Mouse (Mus musculus) stomach, embryonic 14.5 days (tissue): ENCODE measurements at regions not wholly inside any gene's neighbourhood (a gene's known extent, or its start where the extent isn't known, plus 50 kb on each side); places are given as distances from the start of the nearest gene placed in this dataset.

Experiments used
- ATAC-seq: fragments of 200-750 bp; cut with Nextera tagmentation; 2 replicates; pipeline ENCODE4 v1.8.0; 2017; ENCODE audit warnings: low read depth, moderate TSS enrichment; ENCODE audit not compliant: insufficient number of reproducible peaks, insufficient read depth, low FRiP score
- H3K27ac ChIP-seq: fragments of 300-500 bp; sonication (generic); 2 replicates; pipeline ENCODE4 v1.5.1; 2014; ENCODE audit warnings: mild to moderate bottlenecking, low read length, moderate library complexity, mixed read lengths
- H3K27me3 ChIP-seq: fragments of 300-500 bp; sonication (generic); 2 replicates; pipeline ENCODE4 v1.6.1; 2014; ENCODE audit warnings: low read length, control low read depth, mixed read lengths; ENCODE audit not compliant: control insufficient read depth, insufficient read depth
- H3K36me3 ChIP-seq: fragments of 300-500 bp; sonication (generic); 2 replicates; pipeline ENCODE4 v1.6.1; 2014; ENCODE audit warnings: mild to moderate bottlenecking, control low read depth, low read length, moderate library complexity, mixed read lengths; ENCODE audit not compliant: control insufficient read depth, insufficient read depth
- H3K4me1 ChIP-seq: fragments of 300-500 bp; sonication (generic); 2 replicates; pipeline ENCODE4 v1.6.1; 2014; ENCODE audit warnings: low read length, control low read depth, mixed read lengths; ENCODE audit not compliant: control insufficient read depth, insufficient read depth
- H3K4me2 ChIP-seq: fragments of 300-500 bp; sonication (generic); replicated peaks from 2 replicates; pipeline ENCODE4 v1.6.1; 2014; ENCODE audit warnings: low read depth, low read length, control low read depth
- H3K4me3 ChIP-seq: fragments of 300-500 bp; sonication (generic); 2 replicates; pipeline ENCODE4 v1.5.1; 2014; ENCODE audit warnings: low read depth, low read length, control low read depth
- H3K9ac ChIP-seq: fragments of 300-500 bp; sonication (generic); replicated peaks from 2 replicates; pipeline ENCODE4 v1.6.1; 2014; ENCODE audit warnings: low read depth, mild to moderate bottlenecking, control low read depth, low read length, moderate library complexity, mixed read lengths
- H3K9me3 ChIP-seq: fragments of 300-500 bp; sonication (generic); 2 replicates; pipeline ENCODE4 v1.6.1; 2016; ENCODE audit warnings: low read depth, low read length, control low read depth; ENCODE audit not compliant: control insufficient read depth
- WGBS: fragments of 180-500 bp; shearing (Covaris S2); extraction: QIAGEN DNeasy Blood & Tissue Kit; methylation state at CpG from one replicate; pipeline ENCODE4 v1.1.7; 2014; 5-methylcytosine and 5-hydroxymethylcytosine counted together

DNA sequence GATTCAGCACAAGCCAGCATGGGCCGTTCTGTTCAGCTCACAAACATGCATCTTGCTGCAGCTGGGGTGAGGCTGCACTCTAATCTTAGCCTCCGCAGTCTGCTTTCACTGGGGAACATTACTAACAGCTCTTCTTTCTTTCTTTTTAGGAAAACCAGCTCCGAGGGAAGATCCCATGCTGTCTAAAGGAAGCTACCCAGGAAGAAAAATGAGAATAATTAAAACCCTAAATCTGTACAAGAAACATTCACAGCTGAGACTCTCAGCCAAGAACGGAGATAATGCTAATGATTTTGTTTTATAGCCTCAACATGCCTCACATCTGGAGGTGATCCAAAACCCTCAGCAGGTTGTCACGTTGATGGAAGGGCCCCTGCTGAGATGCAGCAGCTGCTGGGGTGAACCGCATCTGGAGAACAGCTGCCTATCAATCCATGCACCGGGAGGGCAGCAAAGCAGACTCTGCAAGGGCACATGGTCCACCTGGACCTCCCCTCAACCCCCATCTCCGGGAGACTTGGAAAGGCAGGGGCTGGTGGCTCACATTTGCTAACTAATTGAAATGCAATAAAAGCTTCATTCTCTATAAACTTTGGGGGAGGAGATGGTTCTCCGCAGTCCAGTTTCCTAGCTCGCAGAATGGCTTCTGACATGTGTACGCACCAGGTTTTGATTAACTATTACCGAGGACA is 359.3 kb downstream of the Synb start:
- no peaks in the 10 kb centered on the region for H3K27me3 ChIP-seq
- no peak overlapping the region for H3K9ac ChIP-seq
- no peaks in the 10 kb centered on the region for H3K36me3 ChIP-seq
- no peak overlapping the region for H3K27ac ChIP-seq
- peak; percentile 76; the same call in 1 of the 2 replicates for ATAC-seq
- no peaks in the 10 kb centered on the region; the same call in 1 of the 2 replicates for H3K9me3 ChIP-seq
- 0 out of 2 replicates have a peak, but pooled peaks cover 11% of the 10 kb centered on the region for H3K4me1 ChIP-seq
- WGBS, result 14% methylated on average over 12 of the region's 12 CpGs
- no peak overlapping the region for H3K4me3 ChIP-seq
- peak overlapping the region; percentile 18; the same call in 1 of the 2 replicates for H3K4me2 ChIP-seq

DNA sequence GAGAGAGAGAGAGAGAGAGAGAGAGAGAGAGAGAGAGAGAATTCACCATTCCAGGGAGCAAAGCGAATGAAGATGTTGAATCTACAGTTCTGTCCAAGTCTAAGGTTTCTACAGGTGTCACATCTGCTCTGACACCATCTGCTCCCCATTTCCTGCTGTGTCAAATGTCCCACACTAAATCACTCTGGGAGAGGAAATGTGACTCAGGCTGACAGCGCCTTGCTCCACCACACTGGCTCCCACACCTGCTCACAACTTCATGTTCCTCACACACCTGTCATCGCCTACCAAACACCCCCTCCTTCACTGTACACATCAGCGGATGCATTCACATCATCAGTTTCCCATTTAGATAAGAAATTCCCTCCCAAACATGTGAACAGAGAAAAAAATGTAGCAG is 366.3 kb downstream of the Synb start:
- no peak overlapping the region for H3K9ac ChIP-seq
- H3K4me2 ChIP-seq, result no peak overlapping the region
- no peaks in the 10 kb centered on the region for H3K36me3 ChIP-seq
- no peak overlapping the region for H3K4me3 ChIP-seq
- no peak for ATAC-seq
- 60% methylated on average over 4 of the region's 4 CpGs for WGBS
- H3K27me3 ChIP-seq, result no peaks in the 10 kb centered on the region
- no peaks in the 10 kb centered on the region for H3K4me1 ChIP-seq
- no peaks in the 10 kb centered on the region for H3K9me3 ChIP-seq
- H3K27ac ChIP-seq, result no peak overlapping the region

DNA sequence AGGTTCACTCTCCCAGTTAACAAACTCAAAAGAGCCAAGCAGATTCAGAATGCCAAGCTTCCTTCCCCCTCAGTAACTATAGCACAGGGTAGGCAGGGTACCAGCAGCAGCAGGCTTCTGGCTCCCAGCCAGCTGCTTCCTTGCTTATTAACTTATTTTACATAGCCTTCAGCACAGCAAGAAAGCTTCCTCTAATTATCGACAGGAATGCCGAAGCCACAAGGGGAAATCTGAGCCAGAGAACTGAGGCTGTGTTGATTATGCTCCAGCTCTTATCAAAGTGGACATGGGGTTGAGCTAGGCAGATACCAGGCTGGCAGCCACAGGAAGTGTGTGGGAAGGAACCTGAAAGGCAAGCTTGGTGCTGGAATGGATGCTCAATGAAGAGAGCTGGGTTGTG is 371.0 kb downstream of the Synb start:
- Histone ChIP-seq H3K9ac (no peak overlapping the region), H3K4me1 (no peaks in the 10 kb centered on the region), H3K4me3 (no peak overlapping the region), H3K27me3 (no peaks in the 10 kb centered on the region), H3K27ac (no peak overlapping the region), H3K36me3 (no peaks in the 10 kb centered on the region), H3K4me2 (no peak overlapping the region), H3K9me3 (no peaks in the 10 kb centered on the region)
- peak; percentile 56; the same call in 1 of the 2 replicates for ATAC-seq
- WGBS, result 15% methylated on average over 2 of the region's 2 CpGs

DNA sequence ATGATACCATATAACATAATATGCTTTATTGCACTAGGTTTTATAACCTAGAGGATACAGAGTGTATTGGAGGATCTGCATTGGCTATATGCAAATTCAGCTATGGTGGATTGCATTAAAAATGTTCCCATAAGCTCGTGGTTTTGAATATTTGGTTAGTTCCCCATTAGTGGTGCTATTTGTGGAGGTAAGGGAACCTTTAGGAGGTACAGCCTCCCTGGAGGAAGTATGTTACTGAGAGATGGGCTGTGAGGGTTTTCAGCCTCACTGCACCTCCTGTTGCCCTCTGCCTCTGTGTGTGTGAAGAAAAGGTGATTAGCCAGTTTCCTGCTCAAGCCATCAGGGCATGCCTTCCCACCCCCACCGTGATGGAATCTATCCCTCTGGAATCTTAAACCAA is 372.1 kb downstream of the Synb start:
- Histone ChIP-seq H3K27me3 (no peaks in the 10 kb centered on the region), H3K9me3 (no peaks in the 10 kb centered on the region), H3K27ac (no peak overlapping the region), H3K4me2 (no peak overlapping the region), H3K36me3 (no peaks in the 10 kb centered on the region), H3K9ac (no peak overlapping the region), H3K4me1 (no peaks in the 10 kb centered on the region), H3K4me3 (no peak overlapping the region)
- ATAC-seq, result no peak
- WGBS, result 38% methylated on average over 2 of the region's 2 CpGs

DNA sequence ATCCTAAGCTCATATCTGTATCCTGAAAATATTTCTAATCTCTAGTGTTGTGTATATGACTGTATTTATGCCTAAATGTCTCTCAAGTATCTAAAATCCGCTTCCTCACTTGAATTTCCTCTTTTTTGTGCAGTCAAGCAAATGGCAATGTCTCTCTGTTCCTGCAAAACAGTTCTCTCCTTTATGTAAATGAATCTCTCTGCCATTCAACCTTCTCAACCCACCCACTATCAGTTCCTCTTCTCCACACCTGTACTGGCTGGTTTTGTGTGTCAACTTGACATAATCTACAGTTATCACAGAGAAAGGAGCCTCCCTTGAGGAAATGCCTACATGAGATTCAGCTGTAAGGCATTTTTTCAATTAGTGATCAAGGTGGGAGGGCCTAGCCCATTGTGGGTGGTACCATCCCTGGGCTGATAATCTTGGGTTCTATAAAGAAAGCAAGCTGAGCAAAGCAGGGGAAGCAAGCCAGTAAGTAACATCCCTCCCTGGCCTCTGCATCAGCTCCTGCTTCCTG is 375.5 kb downstream of the Synb start:
- no peak for ATAC-seq
- no peak overlapping the region for H3K4me3 ChIP-seq
- no peak overlapping the region for H3K9ac ChIP-seq
- no peaks in the 10 kb centered on the region for H3K4me1 ChIP-seq
- no peaks in the 10 kb centered on the region for H3K36me3 ChIP-seq
- H3K9me3 ChIP-seq, result no peaks in the 10 kb centered on the region
- WGBS, result 62% methylated on average over 1 of the region's 1 CpGs
- H3K27me3 ChIP-seq, result no peaks in the 10 kb centered on the region
- H3K4me2 ChIP-seq, result no peak overlapping the region
- H3K27ac ChIP-seq, result no peak overlapping the region

DNA sequence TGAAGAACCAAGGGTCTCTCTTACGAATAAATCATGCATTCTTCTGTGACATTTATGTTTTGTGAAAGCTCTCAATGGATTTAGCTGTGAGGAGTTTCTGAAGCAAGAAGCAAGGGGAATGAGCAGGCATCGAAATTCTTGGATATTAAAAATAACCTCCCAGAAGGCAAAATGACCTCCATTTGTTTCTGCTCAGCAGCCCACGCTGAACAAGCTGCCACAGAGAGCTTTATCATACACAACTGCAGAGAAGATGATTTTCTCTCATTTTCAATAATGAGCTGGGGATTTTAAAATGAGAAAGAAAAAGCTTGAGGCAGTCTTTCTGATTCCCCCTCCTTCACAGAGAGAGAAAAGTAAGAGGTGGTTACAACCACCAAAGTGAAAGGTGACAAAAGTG is 394.2 kb downstream of the Synb start:
- Histone ChIP-seq H3K27ac (no peak overlapping the region), H3K4me3 (no peak overlapping the region), H3K27me3 (no peaks in the 10 kb centered on the region), H3K4me2 (no peak overlapping the region), H3K4me1 (no peaks in the 10 kb centered on the region), H3K9me3 (no peaks in the 10 kb centered on the region), H3K9ac (no peak overlapping the region), H3K36me3 (no peaks in the 10 kb centered on the region)
- no peak for ATAC-seq
- WGBS, result 58% methylated on average over 3 of the region's 3 CpGs

DNA sequence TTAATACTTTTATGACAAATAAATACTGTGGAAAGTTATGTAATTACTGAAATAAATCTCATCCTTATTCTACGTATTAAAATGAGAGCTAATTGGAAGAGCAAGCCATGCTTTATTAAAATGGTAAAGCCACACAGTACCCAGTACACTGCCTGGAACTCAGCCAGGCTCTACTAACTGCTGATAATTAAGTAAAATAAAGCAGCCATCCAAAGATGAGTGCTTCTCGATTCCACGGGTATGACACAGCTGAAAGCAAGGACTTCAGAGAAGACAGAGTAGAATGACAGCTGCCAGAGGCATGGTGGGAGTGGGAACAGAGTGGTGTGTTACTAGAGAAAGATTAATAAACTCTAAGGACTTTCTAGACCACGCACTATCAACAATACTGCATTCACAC is 416.9 kb downstream of the Synb start:
- no peaks in the 10 kb centered on the region for H3K27me3 ChIP-seq
- no peak for ATAC-seq
- no peaks in the 10 kb centered on the region for H3K9me3 ChIP-seq
- H3K9ac ChIP-seq, result no peak overlapping the region
- no peaks in the 10 kb centered on the region for H3K4me1 ChIP-seq
- H3K27ac ChIP-seq, result no peak overlapping the region
- H3K4me3 ChIP-seq, result no peak overlapping the region
- H3K36me3 ChIP-seq, result no peaks in the 10 kb centered on the region
- WGBS, result 80% methylated on average over 4 of the region's 4 CpGs
- no peak overlapping the region for H3K4me2 ChIP-seq

DNA sequence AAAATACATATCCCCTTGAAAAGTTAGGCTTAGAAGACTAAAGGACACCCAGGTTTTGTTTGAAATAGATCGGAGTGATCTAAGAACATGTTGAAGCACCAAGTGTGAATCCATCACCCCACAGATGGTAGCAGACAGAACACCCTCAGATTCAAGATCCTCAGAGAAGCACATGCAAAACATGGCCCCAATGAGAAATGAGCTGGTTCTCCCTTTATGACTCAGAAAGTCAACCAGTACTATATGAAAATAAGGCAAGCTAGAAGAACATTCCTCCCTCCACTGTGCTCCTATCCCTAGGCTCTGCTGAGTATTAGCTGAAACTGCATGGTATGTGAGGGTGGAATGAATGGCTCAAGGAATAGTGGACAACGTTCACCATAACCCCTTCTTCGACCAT is 433.0 kb downstream of the Synb start:
- Histone ChIP-seq H3K36me3 (no peaks in the 10 kb centered on the region), H3K9me3 (no peaks in the 10 kb centered on the region), H3K4me1 (no peaks in the 10 kb centered on the region), H3K4me3 (no peak overlapping the region), H3K9ac (no peak overlapping the region), H3K27ac (no peak overlapping the region), H3K4me2 (no peak overlapping the region), H3K27me3 (no peaks in the 10 kb centered on the region)
- no peak for ATAC-seq
- 90% methylated on average over 3 of the region's 3 CpGs for WGBS

DNA sequence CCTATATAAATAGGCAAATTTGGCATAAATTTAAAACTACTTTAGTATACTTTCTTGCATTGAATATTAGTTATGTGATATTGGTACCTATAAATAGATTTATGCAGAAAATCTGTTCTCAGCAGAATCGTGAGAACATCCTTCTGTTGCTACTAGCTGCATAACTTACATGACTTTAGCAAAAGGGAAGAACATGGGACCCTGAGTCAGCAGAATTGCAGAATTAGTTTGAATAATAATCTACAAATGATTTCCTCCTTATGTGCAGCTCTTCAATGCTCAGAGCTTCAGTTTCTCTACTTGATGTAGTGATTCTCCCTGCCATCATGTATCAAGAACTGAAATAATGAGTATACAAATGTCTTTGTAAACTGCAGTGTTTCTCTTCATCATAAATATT is 436.2 kb downstream of the Synb start:
- Histone ChIP-seq H3K4me2 (no peak overlapping the region), H3K9ac (no peak overlapping the region), H3K36me3 (no peaks in the 10 kb centered on the region), H3K4me3 (no peak overlapping the region), H3K9me3 (no peaks in the 10 kb centered on the region), H3K27me3 (no peaks in the 10 kb centered on the region), H3K4me1 (no peaks in the 10 kb centered on the region), H3K27ac (no peak overlapping the region)
- WGBS, result 59% methylated on average over 1 of the region's 1 CpGs
- ATAC-seq, result no peak
